Mouse (Mus musculus) effector memory CD4-positive, alpha-beta T cell, adult 7 months (primary cell): ENCODE data around the gene Mrfap1. TPM values are rescaled to one million over a fixed set of nuclear protein-coding genes. Genes with fewer than 3 reads are reported as not detected.

Experiments used
- polyA plus RNA-seq: library from polyadenylated mRNA; unstranded; fragments of 100-300 nt; shearing (Covaris generic); gene quantifications from one replicate; pipeline ENCODE4 v1.2.1, GENCODE M21; 2017

Mrfap1 gene
- polyA plus RNA-seq, result 257 TPM

GRCm38 (mm10) chr5:36796296-36797014 lies at the start of gene Mrfap1:
Mrfap1 (minus strand) TSS chr5:36796772.

GRCm38 (mm10) chr5:36829913-36830879 lies 33.6 kb upstream of the Mrfap1 start, which contains the start of gene Man2b2:
Man2b2 (minus strand) TSS chr5:36830653.

GRCm38 (mm10) chr5:36748536-36749061 lies 48.0 kb downstream of the Mrfap1 start, which contains the start of gene Bloc1s4:
Bloc1s4 (minus strand) TSS chr5:36748650.

Other genes with a start within 250 kb of the Mrfap1 start
- 44.5 TPM for gene Tbc1d14, start 203.5 kb downstream of the Mrfap1 start, polyA plus RNA-seq
- gene D5Ertd579e, start 100.7 kb downstream of the Mrfap1 start, polyA plus RNA-seq, result 28.0 TPM
- 38.1 TPM for gene Bloc1s4, start 48.1 kb downstream of the Mrfap1 start, polyA plus RNA-seq
- gene Man2b2, start 33.9 kb upstream of the Mrfap1 start, polyA plus RNA-seq, result 8.7 TPM
- gene Ppp2r2c, start 71.7 kb upstream of the Mrfap1 start, polyA plus RNA-seq, result 1.2 TPM
- gene Wfs1, start 192.4 kb upstream of the Mrfap1 start, polyA plus RNA-seq, result 1.4 TPM